Mouse (Mus musculus) thymus, adult 2 months (tissue): ENCODE results near the gene Dapk1. TPM values are rescaled to one million over a fixed set of nuclear protein-coding genes. Genes with fewer than 3 reads are reported as not detected.

Source experiments
- DNase-seq: peaks from one replicate; pipeline ENCODE4 v3.0.0; 2021
- H3K27ac ChIP-seq: fragments of 200-500 bp; 2 replicates; pipeline ENCODE4 v1.5.1; 2012; ENCODE audit warnings: low read length, control low read depth; ENCODE audit not compliant: control insufficient read depth, insufficient read depth
- H3K27me3 ChIP-seq: fragments of 200-500 bp; 2 replicates; pipeline ENCODE4 v1.6.1; 2012; ENCODE audit warnings: mild to moderate bottlenecking, low read length, moderate library complexity, mixed read lengths; ENCODE audit not compliant: control insufficient read depth, insufficient read depth
- H3K36me3 ChIP-seq: fragments of 200-500 bp; 2 replicates; pipeline ENCODE4 v1.6.1; 2012; ENCODE audit warnings: mild to moderate bottlenecking, low read length, moderate library complexity; ENCODE audit not compliant: control insufficient read depth, insufficient read depth
- H3K4me1 ChIP-seq: fragments of 200-500 bp; replicated peaks from 2 replicates; pipeline ENCODE4 v1.6.1; 2012; ENCODE audit warnings: low read length; ENCODE audit not compliant: control insufficient read depth, insufficient read depth
- H3K4me3 ChIP-seq: fragments of 200-500 bp; 2 replicates; pipeline ENCODE4 v1.5.1; 2012; ENCODE audit warnings: mild to moderate bottlenecking, low read length, control low read depth, moderate library complexity; ENCODE audit not compliant: control insufficient read depth, insufficient read depth
- CTCF ChIP-seq: fragments of 200-500 bp; IDR thresholded peaks from 2 replicates; pipeline ENCODE4 v1.5.1; 2012; ENCODE audit warnings: mild to moderate bottlenecking, control low read depth, low read length, moderate library complexity, borderline replicate concordance; ENCODE audit not compliant: control insufficient read depth, poor library complexity, insufficient read depth; ENCODE audit errors: extremely low read depth
- POLR2A ChIP-seq: fragments of 200-500 bp; IDR thresholded peaks from 2 replicates; pipeline ENCODE4 v1.6.1; 2012; ENCODE audit warnings: mild to moderate bottlenecking, low read length, control low read depth, moderate library complexity; ENCODE audit not compliant: control insufficient read depth, poor library complexity, insufficient read depth; ENCODE audit errors: extremely low read depth
- WGBS: fragments of 180-500 bp; shearing (Covaris S2); methylation state at CpG from one replicate; pipeline ENCODE4 v1.1.7; 2018; 5-methylcytosine and 5-hydroxymethylcytosine counted together
- polyA plus RNA-seq: library from polyadenylated mRNA; depleted of rRNA; stranded (reverse); fragments of >200 nt; gene quantifications from 2 replicates; pipeline ENCODE4 v1.2.3, GENCODE M21; 2012

Dapk1 gene
- polyA plus RNA-seq, 1 experiment = 45.2 TPM

- H3K36me3 ChIP-seq = no peaks in the 10 kb centered on the region
- no peaks in the 10 kb centered on the region for H3K4me1 ChIP-seq
- DNase-seq = no peak
- TF ChIP-seq POLR2A (no peak), CTCF (no peak)
- no peaks in the 10 kb centered on the region for H3K27me3 ChIP-seq
- no peak overlapping the region for H3K4me3 ChIP-seq
- H3K27ac ChIP-seq = no peak overlapping the region
- 94% methylated on average over 6 of the region's 6 CpGs for WGBS
Measured at GRCm38 (mm10) chr13:60635636-60636035, 33.9 kb downstream of the Dapk1 start.

DNA sequence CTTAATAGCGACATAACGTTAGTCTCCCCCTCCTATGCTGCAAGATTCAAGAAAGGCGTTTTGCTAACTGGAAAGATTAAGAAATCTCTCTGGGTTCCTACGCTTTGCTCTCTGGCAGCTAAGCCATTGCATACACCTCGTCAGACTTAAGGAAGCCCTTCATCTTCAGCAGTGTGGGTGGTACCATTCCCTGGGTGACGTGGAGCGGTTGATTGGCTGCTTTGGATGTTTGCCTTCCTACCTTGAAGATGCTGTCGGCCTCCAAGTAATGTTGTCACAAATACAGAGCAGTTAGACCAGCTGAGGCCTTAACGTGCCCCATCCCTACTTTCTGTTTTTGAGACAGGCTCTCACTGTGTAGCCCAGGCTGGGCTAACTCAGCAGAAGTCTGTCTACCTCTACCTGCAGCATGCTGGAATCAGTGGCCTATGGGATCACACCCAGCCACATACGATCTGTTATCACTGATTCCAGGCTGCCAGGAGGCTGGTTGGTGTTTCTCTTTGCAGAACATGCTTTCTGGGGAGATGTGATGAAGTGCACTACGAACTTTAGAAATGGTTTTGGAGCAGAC, 37.8 kb downstream of the Dapk1 start:
- H3K4me3 ChIP-seq = no peak overlapping the region
- no peak for DNase-seq
- no peaks in the 10 kb centered on the region for H3K36me3 ChIP-seq
- no peak for TF ChIP-seq CTCF
- TF ChIP-seq POLR2A = no peak
- H3K4me1 ChIP-seq = peaks cover 9% of the 10 kb centered on the region
- H3K27me3 ChIP-seq = no peaks in the 10 kb centered on the region
- no peak overlapping the region for H3K27ac ChIP-seq
- WGBS = 95% methylated on average over 11 of the region's 11 CpGs

DNA sequence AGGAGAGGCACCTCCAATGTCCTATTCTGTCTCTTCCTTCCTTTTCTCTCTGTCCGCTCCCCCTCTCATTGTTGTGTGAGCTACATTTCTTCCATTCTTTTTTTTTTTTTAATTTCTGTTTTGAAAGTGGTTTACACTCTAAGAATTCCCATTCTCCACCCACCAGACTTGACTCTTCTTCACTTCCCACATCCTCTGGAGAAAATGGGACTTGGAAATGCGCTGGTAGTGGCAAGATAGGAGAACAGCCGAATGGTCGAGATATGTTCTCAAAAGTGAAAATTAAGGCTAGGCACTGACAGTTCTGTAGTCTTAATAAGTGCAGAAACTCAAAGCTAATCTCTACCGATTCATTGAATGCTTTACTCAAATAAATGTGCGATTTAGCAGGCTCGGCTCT, 38.7 kb downstream of the Dapk1 start:
- Histone ChIP-seq H3K4me3 (no peak overlapping the region), H3K27ac (no peak overlapping the region), H3K27me3 (no peaks in the 10 kb centered on the region), H3K36me3 (no peaks in the 10 kb centered on the region), H3K4me1 (peaks cover 17% of the 10 kb centered on the region)
- TF ChIP-seq POLR2A = no peak
- no peak for TF ChIP-seq CTCF
- no peak for DNase-seq
- 97% methylated on average over 7 of the region's 7 CpGs for WGBS

DNA sequence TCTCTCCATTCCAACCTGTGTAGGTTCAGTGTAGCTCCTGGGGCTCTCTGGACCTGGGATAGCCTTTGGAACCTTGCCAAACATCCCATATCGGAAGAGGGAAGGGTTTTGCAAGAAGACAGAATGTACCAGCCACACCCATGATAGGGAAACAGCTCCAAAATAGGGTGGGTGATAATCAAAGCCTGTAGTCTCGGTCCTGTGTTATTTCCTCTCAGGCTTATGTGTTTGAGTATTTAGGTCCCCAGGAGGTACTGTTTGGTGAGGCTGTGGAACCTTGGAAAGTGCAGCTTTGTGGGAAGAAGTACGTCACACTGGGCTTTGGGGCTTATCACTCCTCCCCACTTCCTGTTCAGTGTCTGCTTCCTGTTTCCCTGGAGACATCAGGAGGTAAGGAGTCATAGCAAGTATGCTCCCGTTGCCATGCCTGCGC, 42.7 kb downstream of the Dapk1 start:
- Histone ChIP-seq H3K27me3 (no peaks in the 10 kb centered on the region), H3K27ac (no peak overlapping the region), H3K4me3 (no peak overlapping the region), H3K4me1 (peaks cover 17% of the 10 kb centered on the region), H3K36me3 (no peaks in the 10 kb centered on the region)
- TF ChIP-seq CTCF = no peak
- TF ChIP-seq POLR2A = no peak
- WGBS = 77% methylated on average over 5 of the region's 5 CpGs
- DNase-seq = no peak

DNA sequence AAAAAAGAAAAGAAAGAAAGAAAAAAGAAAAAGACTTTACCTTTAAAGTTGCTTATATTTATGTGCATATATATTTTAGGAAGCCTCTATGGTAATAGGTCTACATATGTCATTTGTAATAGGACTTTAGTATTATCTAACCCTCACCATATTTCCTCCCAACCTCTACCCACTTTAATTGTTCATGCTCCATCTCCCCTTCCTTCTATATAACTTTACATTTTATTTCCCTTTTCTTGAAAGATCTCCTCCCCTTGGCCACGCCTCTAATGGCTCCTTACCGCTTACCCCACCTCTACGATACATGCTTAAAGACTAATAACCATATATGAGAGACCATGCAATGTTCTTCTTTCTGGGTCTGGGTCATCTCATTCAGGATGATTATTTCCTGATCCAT, 45.0 kb downstream of the Dapk1 start:
- Histone ChIP-seq H3K27ac (no peak overlapping the region), H3K4me1 (peaks cover 17% of the 10 kb centered on the region), H3K27me3 (no peaks in the 10 kb centered on the region), H3K4me3 (no peak overlapping the region), H3K36me3 (no peaks in the 10 kb centered on the region)
- TF ChIP-seq POLR2A = no peak
- TF ChIP-seq CTCF = no peak
- DNase-seq = no peak
- 98% methylated on average over 3 of the region's 3 CpGs for WGBS

- TF ChIP-seq CTCF = no peak
- no peak for TF ChIP-seq POLR2A
- DNase-seq = no peak
- Histone ChIP-seq H3K27me3 (no peaks in the 10 kb centered on the region), H3K36me3 (no peaks in the 10 kb centered on the region), H3K27ac (no peak overlapping the region), H3K4me1 (peaks cover 17% of the 10 kb centered on the region), H3K4me3 (no peak overlapping the region)
- 91% methylated on average over 5 of the region's 5 CpGs for WGBS
Measured at GRCm38 (mm10) chr13:60648350-60648749, 46.6 kb downstream of the Dapk1 start.

- Histone ChIP-seq H3K4me3 (no peak overlapping the region), H3K36me3 (no peaks in the 10 kb centered on the region), H3K4me1 (peaks cover 6% of the 10 kb centered on the region), H3K27ac (no peak overlapping the region), H3K27me3 (no peaks in the 10 kb centered on the region)
- WGBS = 98% methylated on average over 11 of the region's 11 CpGs
- no peak for DNase-seq
- no peak for TF ChIP-seq POLR2A
- no peak for TF ChIP-seq CTCF
Measured at GRCm38 (mm10) chr13:60650000-60650399, 48.3 kb downstream of the Dapk1 start.
